In the genomic region with DNA sequence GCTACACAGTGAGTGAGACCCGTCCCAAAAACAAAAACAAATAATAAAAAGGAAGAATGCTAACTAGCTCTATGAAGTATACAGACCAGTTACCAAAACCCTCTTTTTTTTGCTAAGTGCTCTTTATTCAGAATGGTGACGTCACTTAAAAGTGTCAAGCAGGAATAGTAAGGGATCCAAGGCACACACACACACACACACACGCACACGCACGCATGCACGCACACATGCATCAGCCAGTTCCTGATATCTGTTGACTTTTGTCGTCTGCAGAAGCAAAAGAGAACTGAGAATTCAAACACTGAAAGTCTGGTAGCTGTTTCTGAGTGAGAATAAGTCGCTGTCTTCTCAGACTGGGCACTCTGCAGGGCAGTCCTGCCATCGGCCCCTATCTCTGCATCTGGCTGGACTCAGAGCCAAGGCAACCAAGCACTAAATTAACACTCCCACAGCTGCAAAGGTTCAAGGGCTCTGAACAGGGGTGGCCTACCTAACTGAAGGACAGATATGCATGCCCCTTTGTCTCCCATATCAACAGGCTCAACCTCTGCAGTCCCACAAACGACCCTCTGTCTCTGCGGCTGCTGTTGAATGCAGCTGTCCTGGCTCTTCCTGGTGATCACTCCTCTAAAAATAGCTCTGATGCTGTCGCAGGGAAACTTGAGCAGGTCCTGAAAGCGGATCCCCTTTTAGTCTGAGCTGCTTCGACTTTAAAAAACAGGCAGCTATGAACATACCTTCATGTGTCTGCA, we compare ENCODE assay signal across 8 mouse cellular contexts.
DNase-seq lines count a peak whose midpoint lies in the region; ATAC-seq and TF ChIP-seq lines count a peak whose summit lies in the region.

No protein-coding gene starts in this region.

- no peak for TF ChIP-seq CTCF in intestine, postnatal 0 days (IDR thresholded peaks at IDR 0.05; ENCODE audit: low read depth)
- no peak for TF ChIP-seq CTCF in brain, embryonic 14.5 days (IDR thresholded peaks at IDR 0.05; ENCODE audit: borderline replicate concordance, extremely low read depth, insufficient read depth, insufficient read length)

- peaks cover 8% of the 10 kb centered on the region; the same call in 1 of the 2 replicates for H3K4me1 ChIP-seq in intestine, embryonic 15.5 days (replicated peaks)
- H3K4me1 ChIP-seq in intestine, postnatal 0 days (replicated peaks; ENCODE audit: control insufficient read depth, insufficient read depth, low read length), result no peaks in the 10 kb centered on the region
- H3K4me1 ChIP-seq in limb, embryonic 15.5 days, result peaks cover 56% of the 10 kb centered on the region

- H3K27me3 ChIP-seq in intestine, embryonic 15.5 days (replicated peaks), result no peaks in the 10 kb centered on the region
- no peaks in the 10 kb centered on the region for H3K27me3 ChIP-seq in intestine, postnatal 0 days (replicated peaks; ENCODE audit: control insufficient read depth, insufficient read depth, low read length)
- no peaks in the 10 kb centered on the region for H3K27me3 ChIP-seq in limb, embryonic 15.5 days

- 53% methylated on average over 14 of the region's 14 CpGs for WGBS in intestine, embryonic 15.5 days
- WGBS in intestine, postnatal 0 days, result 62% methylated on average over 14 of the region's 14 CpGs
- 59% methylated on average over 14 of the region's 14 CpGs for WGBS in limb, embryonic 15.5 days

- TF ChIP-seq POLR2A in brain, embryonic 14.5 days (IDR thresholded peaks at IDR 0.05; ENCODE audit: borderline replicate concordance, extremely low read depth, insufficient read depth, insufficient read length, poor library complexity, severe bottlenecking), result no peak

- H3K4me3 ChIP-seq in intestine, embryonic 15.5 days (replicated peaks), result no peak overlapping the region
- no peak overlapping the region for H3K4me3 ChIP-seq in intestine, postnatal 0 days (ENCODE audit: low read depth, low read length)
- no peak overlapping the region for H3K4me3 ChIP-seq in limb, embryonic 15.5 days

- H3K4me2 ChIP-seq in intestine, embryonic 15.5 days (replicated peaks), result no peak overlapping the region
- H3K4me2 ChIP-seq in intestine, postnatal 0 days (replicated peaks; ENCODE audit: low read depth), result no peak overlapping the region
- H3K4me2 ChIP-seq in limb, embryonic 15.5 days, result no peak overlapping the region

- intact Hi-C loops in gastrocnemius, postnatal 14 days (cut with DNase I; ENCODE audit: low total_unique reads), result no loop called here
- intact Hi-C loops in left cerebral cortex, postnatal 14 days (cut with DNase I), result no loop called here
- intact Hi-C loops in left cerebral cortex, postnatal 4 days (cut with DNase I), result no loop called here

- no peaks in the 10 kb centered on the region for H3K9me3 ChIP-seq in intestine, embryonic 15.5 days
- H3K9me3 ChIP-seq in intestine, postnatal 0 days (ENCODE audit: control insufficient read depth), result no peaks in the 10 kb centered on the region
- H3K9me3 ChIP-seq in limb, embryonic 15.5 days, result no peaks in the 10 kb centered on the region

- peak; percentile 62 for DNase-seq in brain, embryonic 14.5 days (ENCODE audit: low read depth)
- DNase-seq in gastrocnemius, postnatal 14 days, result peak; percentile 38
- no peak for DNase-seq in urinary bladder, adult 18-20 months (ENCODE audit: low spot score in 2 of 2)
- no peak for DNase-seq in left cerebral cortex, postnatal 14 days (ENCODE audit: low spot score in 2 of 2)
- no peak for DNase-seq in left cerebral cortex, postnatal 4 days

- H3K27ac ChIP-seq in intestine, embryonic 15.5 days, result no peak overlapping the region
- H3K27ac ChIP-seq in intestine, postnatal 0 days (ENCODE audit: low read depth, low read length), result no peak overlapping the region
- H3K27ac ChIP-seq in limb, embryonic 15.5 days, result peak overlapping the region; percentile 40

- ATAC-seq in intestine, embryonic 15.5 days, result peak; percentile 39
- no peak for ATAC-seq in intestine, postnatal 0 days
- ATAC-seq in limb, embryonic 15.5 days (ENCODE audit: insufficient number of reproducible peaks, low FRiP score, low TSS enrichment, low read depth), result peak; percentile 60; the same call in 1 of the 2 replicates

- H3K36me3 ChIP-seq in intestine, embryonic 15.5 days, result no peaks in the 10 kb centered on the region
- H3K36me3 ChIP-seq in intestine, postnatal 0 days (ENCODE audit: control insufficient read depth, insufficient read depth), result no peaks in the 10 kb centered on the region
- H3K36me3 ChIP-seq in limb, embryonic 15.5 days, result no peaks in the 10 kb centered on the region

- H3K9ac ChIP-seq in intestine, embryonic 15.5 days, result no peak overlapping the region
- no peak overlapping the region for H3K9ac ChIP-seq in intestine, postnatal 0 days (ENCODE audit: low read depth, low read length)
- no peak overlapping the region for H3K9ac ChIP-seq in limb, embryonic 15.5 days

Comparison
In these comparisons a context has a peak if more than half of its experiments do, and no peak if none do; other contexts are left out.
1. DNase-seq: peak in brain, embryonic 14.5 days (single experiment) and gastrocnemius, postnatal 14 days (single experiment); none in urinary bladder, adult 18-20 months (0 of 2), left cerebral cortex, postnatal 14 days (0 of 2) and left cerebral cortex, postnatal 4 days (single experiment).